Mouse (Mus musculus) kidney, embryonic 16.5 days (tissue): ENCODE results near the gene Ran. TPM values are rescaled to one million over a fixed set of nuclear protein-coding genes. Genes with fewer than 3 reads are reported as not detected.
"Not testable (repeated sequence)": the region's sequence is repeated elsewhere in the genome, so short reads cannot be mapped to it uniquely, and the experiment has no call there.

Source experiments
- ATAC-seq: fragments of 200-750 bp; cut with Nextera tagmentation; 2 replicates; pipeline ENCODE4 v1.8.0; 2017; ENCODE audit warnings: moderate TSS enrichment; ENCODE audit not compliant: low FRiP score, low TSS enrichment
- H3K27ac ChIP-seq: fragments of 300-500 bp; sonication (generic); 2 replicates; pipeline ENCODE4 v1.5.1; 2014; ENCODE audit warnings: low read length
- H3K27me3 ChIP-seq: fragments of 300-500 bp; sonication (generic); 2 replicates; pipeline ENCODE4 v1.6.1; 2014; ENCODE audit warnings: low read length, control low read depth, mixed read lengths; ENCODE audit not compliant: insufficient read depth
- H3K36me3 ChIP-seq: fragments of 300-500 bp; sonication (generic); 2 replicates; pipeline ENCODE4 v1.6.1; 2014; ENCODE audit warnings: low read length, control low read depth, mixed read lengths; ENCODE audit not compliant: insufficient read depth
- H3K4me1 ChIP-seq: fragments of 300-500 bp; sonication (generic); 2 replicates; pipeline ENCODE4 v1.6.1; 2014; ENCODE audit warnings: low read length, control low read depth, mixed read lengths; ENCODE audit not compliant: insufficient read depth
- H3K4me2 ChIP-seq: fragments of 300-500 bp; sonication (generic); replicated peaks from 2 replicates; pipeline ENCODE4 v1.6.1; 2014; ENCODE audit warnings: low read depth, low read length
- H3K4me3 ChIP-seq: fragments of 300-500 bp; sonication (generic); 2 replicates; pipeline ENCODE4 v1.5.1; 2014; ENCODE audit warnings: mild to moderate bottlenecking, low read length
- H3K9ac ChIP-seq: fragments of 300-500 bp; sonication (generic); replicated peaks from 2 replicates; pipeline ENCODE4 v1.6.1; 2014; ENCODE audit warnings: low read length
- H3K9me3 ChIP-seq: fragments of 300-500 bp; sonication (generic); 2 replicates; pipeline ENCODE4 v1.6.1; 2016; ENCODE audit warnings: low read length, control low read depth
- WGBS: fragments of 180-500 bp; shearing (Covaris S2); extraction: QIAGEN DNeasy Blood & Tissue Kit; methylation state at CpG from one replicate; pipeline ENCODE4 v1.1.7; 2014; 5-methylcytosine and 5-hydroxymethylcytosine counted together
- polyA plus RNA-seq: library from polyadenylated mRNA; unstranded; fragments of >200 nt; fragmentation: Nextera tagmentation; extraction: Ambion mirVana; gene quantifications from 2 replicates; pipeline ENCODE4 v1.2.1, GENCODE M21; 2015

Gene Ran
- 613 and 614 TPM in 2 replicates for polyA plus RNA-seq

- Histone ChIP-seq H3K36me3 (peaks cover 12% of the 10 kb centered on the region; the same call in 1 of the 2 replicates), H3K9me3 (no peaks in the 10 kb centered on the region), H3K4me3 (peak within 1 kb of the TSS; percentile 61), H3K4me2 (peak within 1 kb of the TSS; percentile 70), H3K9ac (peak within 1 kb of the TSS; percentile 99), H3K4me1 (peaks cover 9% of the 10 kb centered on the region), H3K27me3 (no peaks in the 10 kb centered on the region), H3K27ac (peak within 1 kb of the TSS; percentile 98)
- ATAC-seq, result peak; percentile 95
- WGBS, result under 1% methylated on average over 77 of the region's 102 CpGs
Measured at GRCm38 (mm10) chr5:129019497-129020299, at the start of gene Ran. TSS of gene Ran (plus strand) at chr5:129020069.

- H3K36me3 ChIP-seq, result no peaks in the 10 kb centered on the region
- WGBS, result 64% methylated on average over 10 of the region's 10 CpGs
- H3K27me3 ChIP-seq, result no peaks in the 10 kb centered on the region
- H3K4me3 ChIP-seq, result no peak overlapping the region
- H3K9me3 ChIP-seq, result no peaks in the 10 kb centered on the region
- no peaks in the 10 kb centered on the region for H3K4me1 ChIP-seq
- no peak for ATAC-seq
- H3K27ac ChIP-seq, result no peak overlapping the region
- H3K4me2 ChIP-seq, result no peak overlapping the region
- H3K9ac ChIP-seq, result no peak overlapping the region
Measured at GRCm38 (mm10) chr5:128970878-128971277, 49.0 kb upstream of the Ran start.

- H3K9ac ChIP-seq, result no peak overlapping the region
- no peak overlapping the region for H3K27ac ChIP-seq
- no peaks in the 10 kb centered on the region for H3K4me1 ChIP-seq
- H3K4me2 ChIP-seq, result no peak overlapping the region
- no peaks in the 10 kb centered on the region for H3K27me3 ChIP-seq
- no peak for ATAC-seq
- 17% methylated on average over 14 of the region's 14 CpGs for WGBS
- no peak overlapping the region for H3K4me3 ChIP-seq
- H3K36me3 ChIP-seq, result no peaks in the 10 kb centered on the region
- H3K9me3 ChIP-seq, result no peaks in the 10 kb centered on the region
Measured at GRCm38 (mm10) chr5:128971298-128971697, 48.6 kb upstream of the Ran start.

- no peak overlapping the region for H3K27ac ChIP-seq
- no peaks in the 10 kb centered on the region for H3K27me3 ChIP-seq
- no peak for ATAC-seq
- WGBS, result 31% methylated on average over 4 of the region's 4 CpGs
- H3K36me3 ChIP-seq, result no peaks in the 10 kb centered on the region
- peaks cover 5% of the 10 kb centered on the region; the same call in 1 of the 2 replicates for H3K9me3 ChIP-seq
- H3K4me2 ChIP-seq, result no peak overlapping the region
- H3K9ac ChIP-seq, result no peak overlapping the region
- no peaks in the 10 kb centered on the region for H3K4me1 ChIP-seq
- no peak overlapping the region for H3K4me3 ChIP-seq
Measured at GRCm38 (mm10) chr5:128976266-128976665, 43.6 kb upstream of the Ran start.

GRCm38 (mm10) chr5:128977466-128977865 lies 42.4 kb upstream of the Ran start:
- not testable (repeated sequence) for ATAC-seq, H3K4me3 ChIP-seq, H3K27ac ChIP-seq, H3K4me1 ChIP-seq, H3K4me2 ChIP-seq, H3K9me3 ChIP-seq, H3K27me3 ChIP-seq, H3K9ac ChIP-seq, H3K36me3 ChIP-seq
- 78% methylated on average over 1 of the region's 1 CpGs for WGBS

- Histone ChIP-seq H3K27me3 (no peaks in the 10 kb centered on the region), H3K9ac (no peak overlapping the region), H3K4me2 (no peak overlapping the region), H3K4me1 (no peaks in the 10 kb centered on the region), H3K4me3 (no peak overlapping the region), H3K9me3 (peaks cover 5% of the 10 kb centered on the region; the same call in 1 of the 2 replicates), H3K36me3 (no peaks in the 10 kb centered on the region), H3K27ac (no peak overlapping the region)
- 96% methylated on average over 7 of the region's 7 CpGs for WGBS
- ATAC-seq, result no peak
Measured at GRCm38 (mm10) chr5:128978957-128979356, 40.9 kb upstream of the Ran start.

GRCm38 (mm10) chr5:128980857-128981256 lies 39.0 kb upstream of the Ran start:
- Histone ChIP-seq H3K9me3 (peaks cover 5% of the 10 kb centered on the region; the same call in 1 of the 2 replicates), H3K9ac (no peak overlapping the region), H3K27me3 (no peaks in the 10 kb centered on the region), H3K4me3 (no peak overlapping the region), H3K36me3 (peaks cover 10% of the 10 kb centered on the region), H3K27ac (no peak overlapping the region), H3K4me1 (no peaks in the 10 kb centered on the region), H3K4me2 (no peak overlapping the region)
- WGBS, result 71% methylated on average over 7 of the region's 7 CpGs
- ATAC-seq, result no peak

GRCm38 (mm10) chr5:128981607-128982006 lies 38.3 kb upstream of the Ran start:
- Histone ChIP-seq H3K36me3 (peaks cover 16% of the 10 kb centered on the region), H3K4me1 (no peaks in the 10 kb centered on the region), H3K4me3 (no peak overlapping the region), H3K27ac (no peak overlapping the region), H3K9me3 (peaks cover 5% of the 10 kb centered on the region; the same call in 1 of the 2 replicates), H3K27me3 (no peaks in the 10 kb centered on the region), H3K9ac (no peak overlapping the region), H3K4me2 (no peak overlapping the region)
- ATAC-seq, result peak; percentile 76
- 23% methylated on average over 12 of the region's 12 CpGs for WGBS

GRCm38 (mm10) chr5:128984536-128984935 lies 35.3 kb upstream of the Ran start:
- H3K36me3 ChIP-seq, result peaks cover 22% of the 10 kb centered on the region
- H3K4me1 ChIP-seq, result no peaks in the 10 kb centered on the region
- no peaks in the 10 kb centered on the region for H3K9me3 ChIP-seq
- 93% methylated on average over 6 of the region's 6 CpGs for WGBS
- no peak overlapping the region for H3K4me2 ChIP-seq
- H3K27ac ChIP-seq, result no peak overlapping the region
- no peak for ATAC-seq
- H3K4me3 ChIP-seq, result no peak overlapping the region
- H3K9ac ChIP-seq, result no peak overlapping the region
- no peaks in the 10 kb centered on the region for H3K27me3 ChIP-seq

GRCm38 (mm10) chr5:128985946-128986345 lies 33.9 kb upstream of the Ran start:
- H3K9me3 ChIP-seq, result no peaks in the 10 kb centered on the region
- no peak overlapping the region for H3K27ac ChIP-seq
- H3K9ac ChIP-seq, result no peak overlapping the region
- H3K27me3 ChIP-seq, result no peaks in the 10 kb centered on the region
- no peaks in the 10 kb centered on the region for H3K4me1 ChIP-seq
- no peak overlapping the region for H3K4me3 ChIP-seq
- ATAC-seq, result no peak
- WGBS, result 90% methylated on average over 13 of the region's 13 CpGs
- H3K4me2 ChIP-seq, result no peak overlapping the region
- H3K36me3 ChIP-seq, result peaks cover 29% of the 10 kb centered on the region
